Comparison of ENCODE assay signal across 11 mouse cellular contexts in genomic region chr17:29552162-29552732, GRCm38 (mm10). TPM values are rescaled to one million over a fixed set of nuclear protein-coding genes. Genes with fewer than 3 reads are reported as not detected.
DNase-seq lines count a peak whose midpoint lies in the region; ATAC-seq and TF ChIP-seq lines count a peak whose summit lies in the region.
"Had no signal": no experiment of that assay in that cellular context is flagged by ENCODE, and none has a peak within 500 bp of the region (broad histone marks: within the 10 kb centered on the region; RNA-seq: fewer than 3 reads in every experiment).

TSS of gene Tmem217 (minus strand) at chr17:29552385.

- no peak for ATAC-seq in lung, embryonic 15.5 days (ENCODE audit: borderline replicate concordance, extremely low read depth, low FRiP score, low TSS enrichment)
- no peak for ATAC-seq in limb, embryonic 13.5 days (ENCODE audit: low FRiP score, low read depth)
- ATAC-seq in stomach, embryonic 15.5 days (ENCODE audit: insufficient read depth, low FRiP score, low read depth), result no peak
- ATAC-seq in forebrain, embryonic 16.5 days, result no peak

- intact Hi-C loops in gastrocnemius, adult 2 months (cut with DNase I), result no loop called here

- WGBS in lung, embryonic 15.5 days, result 90% methylated on average over 5 of the region's 5 CpGs
- 91% methylated on average over 5 of the region's 5 CpGs for WGBS in limb, embryonic 13.5 days
- WGBS in stomach, embryonic 15.5 days, result 86% methylated on average over 5 of the region's 5 CpGs
- WGBS in forebrain, embryonic 16.5 days, result 90% methylated on average over 5 of the region's 5 CpGs

- H3K9me3 ChIP-seq in lung, embryonic 15.5 days, result no peaks in the 10 kb centered on the region
- H3K9me3 ChIP-seq in limb, embryonic 13.5 days, result no peaks in the 10 kb centered on the region
- no peaks in the 10 kb centered on the region for H3K9me3 ChIP-seq in stomach, embryonic 15.5 days
- no peaks in the 10 kb centered on the region for H3K9me3 ChIP-seq in forebrain, embryonic 16.5 days (ENCODE audit: control insufficient read depth, low read length)

- no peak for TF ChIP-seq CTCF in gastrocnemius, adult 2 months (IDR thresholded peaks at IDR 0.05)

- H3K4me2 ChIP-seq in lung, embryonic 15.5 days, result peak within 1 kb of the TSS; percentile 88
- peak within 1 kb of the TSS; percentile 98 for H3K4me2 ChIP-seq in limb, embryonic 13.5 days (replicated peaks)
- H3K4me2 ChIP-seq in stomach, embryonic 15.5 days, result peak within 1 kb of the TSS; percentile 90
- H3K4me2 ChIP-seq in forebrain, embryonic 16.5 days (ENCODE audit: low read length), result no peak within 1 kb of the TSS

- H3K4me1 ChIP-seq in lung, embryonic 15.5 days, result peaks cover 22% of the 10 kb centered on the region
- H3K4me1 ChIP-seq in limb, embryonic 13.5 days, result peaks cover 17% of the 10 kb centered on the region
- peaks cover 24% of the 10 kb centered on the region for H3K4me1 ChIP-seq in stomach, embryonic 15.5 days
- peaks cover 15% of the 10 kb centered on the region for H3K4me1 ChIP-seq in forebrain, embryonic 16.5 days (replicated peaks; ENCODE audit: control insufficient read depth, insufficient read depth, low read length)

- peak within 1 kb of the TSS; percentile 92 for H3K4me3 ChIP-seq in gastrocnemius, adult 2 months
- H3K4me3 ChIP-seq in lung, embryonic 15.5 days, result no peak within 1 kb of the TSS
- H3K4me3 ChIP-seq in limb, embryonic 13.5 days, result 0 out of 2 replicates have a peak within 1 kb of the TSS, but pooled peaks have one; percentile 96
- no peak within 1 kb of the TSS for H3K4me3 ChIP-seq in stomach, embryonic 15.5 days (replicated peaks)
- no peak within 1 kb of the TSS for H3K4me3 ChIP-seq in forebrain, embryonic 16.5 days (replicated peaks; ENCODE audit: low read length)

- DNase-seq in gastrocnemius, adult 2 months, result no peak
- no peak for DNase-seq in gastrocnemius, postnatal 4 days (ENCODE audit: low spot score in 2 of 2)
- no peak for DNase-seq in lung, postnatal 36 days
- no peak for DNase-seq in layer of hippocampus, adult 9-10 months (ENCODE audit: low spot score)
- DNase-seq: cerebellum, postnatal 10 days; kidney, postnatal 25 days; lung, postnatal 10 days had no signal

- H3K27me3 ChIP-seq in lung, embryonic 15.5 days, result no peaks in the 10 kb centered on the region
- no peaks in the 10 kb centered on the region for H3K27me3 ChIP-seq in limb, embryonic 13.5 days
- no peaks in the 10 kb centered on the region for H3K27me3 ChIP-seq in stomach, embryonic 15.5 days (replicated peaks)
- H3K27me3 ChIP-seq in forebrain, embryonic 16.5 days (replicated peaks; ENCODE audit: control insufficient read depth, insufficient read depth, low read length), result no peaks in the 10 kb centered on the region

- no peak within 1 kb of the TSS for H3K9ac ChIP-seq in lung, embryonic 15.5 days
- no peak within 1 kb of the TSS for H3K9ac ChIP-seq in limb, embryonic 13.5 days
- H3K9ac ChIP-seq in stomach, embryonic 15.5 days, result no peak within 1 kb of the TSS
- H3K9ac ChIP-seq in forebrain, embryonic 16.5 days (replicated peaks; ENCODE audit: low read depth, low read length), result no peak within 1 kb of the TSS

- H3K27ac ChIP-seq in gastrocnemius, adult 2 months, result no peak within 1 kb of the TSS
- H3K27ac ChIP-seq in lung, embryonic 15.5 days, result peak within 1 kb of the TSS; percentile 25; the same call in 1 of the 2 replicates
- no peak within 1 kb of the TSS for H3K27ac ChIP-seq in limb, embryonic 13.5 days
- no peak within 1 kb of the TSS for H3K27ac ChIP-seq in stomach, embryonic 15.5 days
- no peak within 1 kb of the TSS for H3K27ac ChIP-seq in forebrain, embryonic 16.5 days (ENCODE audit: low read length)

- H3K36me3 ChIP-seq in lung, embryonic 15.5 days, result no peaks in the 10 kb centered on the region
- no peaks in the 10 kb centered on the region for H3K36me3 ChIP-seq in limb, embryonic 13.5 days
- H3K36me3 ChIP-seq in stomach, embryonic 15.5 days, result no peaks in the 10 kb centered on the region
- no peaks in the 10 kb centered on the region for H3K36me3 ChIP-seq in forebrain, embryonic 16.5 days (ENCODE audit: control insufficient read depth, insufficient read depth)

RNA-seq across cellular contexts. Expression of gene Tmem217, which starts in this region (rescaled TPM):
- total RNA-seq in gastrocnemius, adult 2 months (2021), result not detected
- not detected for total RNA-seq in gastrocnemius, postnatal 4 days (2021)
- 0.75 and 1.4 TPM in 2 replicates for polyA plus RNA-seq in lung, embryonic 15.5 days (2015; fragmentation: Nextera tagmentation; extraction: Ambion mirVana)
- 1.2 and 1.7 TPM in 2 replicates for polyA plus RNA-seq in limb, embryonic 13.5 days (2015; fragmentation: Nextera tagmentation; extraction: Ambion mirVana)
- polyA plus RNA-seq in stomach, embryonic 15.5 days (2015; fragmentation: Nextera tagmentation; extraction: Ambion mirVana), result 0.93 and 1.3 TPM in 2 replicates
- 0.50 and 1.1 TPM in 2 replicates for polyA plus RNA-seq in forebrain, embryonic 16.5 days (2015; fragmentation: Nextera tagmentation; extraction: Ambion mirVana)

Comparison
In these comparisons a context has a peak if more than half of its experiments do, and no peak if none do; other contexts are left out.
1. H3K4me3 ChIP-seq: peak in gastrocnemius, adult 2 months (single experiment) and limb, embryonic 13.5 days (single experiment); none in lung, embryonic 15.5 days (single experiment), stomach, embryonic 15.5 days (single experiment) and forebrain, embryonic 16.5 days (single experiment).